Mouse (Mus musculus) CH12.LX (cell line): ENCODE results near the gene Dhx37.
"Not testable (repeated sequence)": the region's sequence is repeated elsewhere in the genome, so short reads cannot be mapped to it uniquely, and the experiment has no call there.

ENCODE experiments used
- CTCF ChIP-seq, 2 experiments: IDR thresholded peaks in 1 of 2; conservative IDR thresholded peaks in 1 of 2; 2 replicates each; pipeline ENCODE4 v1.5.1; 2011 to 2012; ENCODE audit warnings: low read depth in 2 of 2, low read length in 2 of 2, improper control_type of control experiment in 1 of 2, inconsistent platforms in 1 of 2, mild to moderate bottlenecking in 1 of 2, moderate library complexity in 1 of 2
- EP300 ChIP-seq: IDR thresholded peaks from 2 replicates; pipeline ENCODE4 v1.6.1; 2011; ENCODE audit warnings: low read length, improper control_type of control experiment
- ETS1 ChIP-seq: conservative IDR thresholded peaks from 2 replicates; pipeline ENCODE4 v1.6.1; 2012; ENCODE audit warnings: low read depth, mild to moderate bottlenecking, inconsistent platforms, low read length, improper control_type of control experiment, moderate library complexity
- HCFC1 ChIP-seq: IDR thresholded peaks from 2 replicates; pipeline ENCODE4 v1.6.1; 2012; ENCODE audit warnings: low read depth, mild to moderate bottlenecking, inconsistent platforms, low read length, improper control_type of control experiment
- MAFK ChIP-seq: IDR thresholded peaks from 2 replicates; pipeline ENCODE4 v1.6.1; 2011; ENCODE audit warnings: low read length, improper control_type of control experiment; ENCODE audit not compliant: insufficient replicate concordance
- MAX ChIP-seq: IDR thresholded peaks from 2 replicates; pipeline ENCODE4 v1.6.1; 2011; ENCODE audit warnings: low read length, improper control_type of control experiment
- MAZ ChIP-seq: IDR thresholded peaks from 2 replicates; pipeline ENCODE4 v1.6.1; 2012; ENCODE audit warnings: low read depth, mild to moderate bottlenecking, inconsistent platforms, low read length, improper control_type of control experiment, moderate library complexity
- MXI1 ChIP-seq: IDR thresholded peaks from 2 replicates; pipeline ENCODE4 v1.6.1; 2011; ENCODE audit warnings: mild to moderate bottlenecking, low read depth, low read length, improper control_type of control experiment
- POLR2A ChIP-seq: IDR thresholded peaks from 2 replicates; pipeline ENCODE4 v1.6.1; 2011; ENCODE audit warnings: low read depth, mild to moderate bottlenecking, improper control_type of control experiment, low read length
- ZKSCAN1 ChIP-seq: IDR thresholded peaks from 2 replicates; pipeline ENCODE4 v1.6.1; 2012; ENCODE audit warnings: low read depth, inconsistent platforms, low read length, improper control_type of control experiment, borderline replicate concordance

GRCm38 (mm10) chr5:125387295-125387694, 46.6 kb downstream of the Dhx37 start:
- not testable (repeated sequence) for TF ChIP-seq ZKSCAN1; CTCF (conservative IDR thresholded peaks at IDR 0.05 in 1 of 2, IDR thresholded peaks at IDR 0.05 in 1 of 2; ENCODE audit: low read depth in 2 of 2, low read length in 2 of 2); MAFK; MXI1; MAX; POLR2A; EP300; HCFC1; MAZ; ETS1
